Mouse (Mus musculus): ENCODE measurements around the gene Pnma3. TPM values are rescaled to one million over a fixed set of nuclear protein-coding genes. Genes with fewer than 3 reads are reported as not detected.
"Not testable (repeated sequence)": the region's sequence is repeated elsewhere in the genome, so short reads cannot be mapped to it uniquely, and the experiment has no call there.

Gene Pnma3
- polyA plus RNA-seq, 1 experiment from 2014 or later: 2.4 TPM

- H3K4me3 ChIP-seq; H3K4me2 ChIP-seq (replicated peaks); H3K36me3 ChIP-seq; H3K4me1 ChIP-seq; ATAC-seq (replicated peaks); H3K9ac ChIP-seq (replicated peaks); H3K9me3 ChIP-seq; H3K27ac ChIP-seq (replicated peaks); H3K27me3 ChIP-seq: not testable (repeated sequence)
- no CpG with 5 or more reads among the region's 7 CpGs for WGBS
Observed at GRCm38 (mm10) chrX:73116747-73117146, 52.2 kb downstream of the Pnma3 start, which contains the start of gene Gm14685. Gm14685 (plus strand) TSS chrX:73117047.

Other genes starting within 250 kb of the Pnma3 start
- 1.2 and 1.5 TPM in 2 replicates for gene Gabrq, start 239.6 kb upstream of the Pnma3 start, polyA plus RNA-seq (2015; fragmentation: Nextera tagmentation; extraction: Ambion mirVana)
- 76.5 and 76.8 TPM in 2 replicates for gene Cetn2, start 146.4 kb upstream of the Pnma3 start, polyA plus RNA-seq (2015; fragmentation: Nextera tagmentation; extraction: Ambion mirVana)
- 36.9 and 38.0 TPM in 2 replicates for gene Nsdhl, start 146.2 kb upstream of the Pnma3 start, polyA plus RNA-seq (2015; fragmentation: Nextera tagmentation; extraction: Ambion mirVana)
- gene Zfp185, start 77.4 kb upstream of the Pnma3 start, polyA plus RNA-seq (2015; fragmentation: Nextera tagmentation; extraction: Ambion mirVana): 0.68 and 1.2 TPM in 2 replicates
- gene Pnma5, start 27.7 kb upstream of the Pnma3 start, polyA plus RNA-seq (2015; fragmentation: Nextera tagmentation; extraction: Ambion mirVana): not detected in 2 replicates
- gene Xlr4a, start 17.7 kb downstream of the Pnma3 start, polyA plus RNA-seq (2015; fragmentation: Nextera tagmentation; extraction: Ambion mirVana): 0.23 and 1.1 TPM in 2 replicates
- 2.2 and 2.7 TPM in 2 replicates for gene Xlr3a, start 32.3 kb downstream of the Pnma3 start, polyA plus RNA-seq (2015; fragmentation: Nextera tagmentation; extraction: Ambion mirVana)
- gene Gm14685, start 52.3 kb downstream of the Pnma3 start, polyA plus RNA-seq (2015; fragmentation: Nextera tagmentation; extraction: Ambion mirVana): 0.59 and 0.92 TPM in 2 replicates
- gene Xlr5b, start 84.0 kb downstream of the Pnma3 start, polyA plus RNA-seq (2015; fragmentation: Nextera tagmentation; extraction: Ambion mirVana): not detected in 2 replicates
- 0.22 and 0.70 TPM in 2 replicates for gene DXBay18, start 84.7 kb downstream of the Pnma3 start, polyA plus RNA-seq (2015; fragmentation: Nextera tagmentation; extraction: Ambion mirVana)
- gene Spin2d, start 112.2 kb downstream of the Pnma3 start, polyA plus RNA-seq (2015; fragmentation: Nextera tagmentation; extraction: Ambion mirVana): not detected in 2 replicates
- gene Xlr3b, start 127.4 kb downstream of the Pnma3 start, polyA plus RNA-seq (2015; fragmentation: Nextera tagmentation; extraction: Ambion mirVana): 12.6 and 16.1 TPM in 2 replicates
- gene Xlr4b, start 149.5 kb downstream of the Pnma3 start, polyA plus RNA-seq (2015; fragmentation: Nextera tagmentation; extraction: Ambion mirVana): 0.34 and 0.50 TPM in 2 replicates
- 25.6 and 28.0 TPM in 2 replicates for gene F8a, start 163.5 kb downstream of the Pnma3 start, polyA plus RNA-seq (2015; fragmentation: Nextera tagmentation; extraction: Ambion mirVana)
- gene Xlr4c, start 178.3 kb downstream of the Pnma3 start, polyA plus RNA-seq (2015; fragmentation: Nextera tagmentation; extraction: Ambion mirVana): 0.14 TPM in 1 of 2 replicates, not detected in the other
- not detected in 2 replicates for gene Xlr3c, start 200.6 kb downstream of the Pnma3 start, polyA plus RNA-seq (2015; fragmentation: Nextera tagmentation; extraction: Ambion mirVana)
- not detected in 2 replicates for gene Xlr5a, start 228.2 kb downstream of the Pnma3 start, polyA plus RNA-seq (2015; fragmentation: Nextera tagmentation; extraction: Ambion mirVana)
- not detected in 2 replicates for gene Xlr5c, start 228.2 kb downstream of the Pnma3 start, polyA plus RNA-seq (2015; fragmentation: Nextera tagmentation; extraction: Ambion mirVana)